Mouse (Mus musculus): Measurements from ENCODE around the gene Nkd2.

GRCm38 (mm10) chr13:73773519-73774205 lies 73.8 kb downstream of the Nkd2 start:
- TF ChIP-seq CTCF (IDR thresholded peaks at IDR 0.05; ENCODE audit: low read depth, low read length), result no peak
- TF ChIP-seq POLR2A (IDR thresholded peaks at IDR 0.05; ENCODE audit: extremely low read depth, insufficient read depth, low read length), result no peak

All from liver, adult 2 months (tissue).